Mouse (Mus musculus): Measurements from ENCODE around the gene Zfp280b. TPM values are rescaled to one million over a fixed set of nuclear protein-coding genes. Genes with fewer than 3 reads are reported as not detected.

Zfp280b gene
- 3.1 and 4.4 TPM in 2 replicates for total RNA-seq (2023)

GRCm38 (mm10) chr10:76032402-76033118, at the start of gene Zfp280b:
Zfp280b (plus strand) TSS chr10:76032650.

Other genes starting within 250 kb of the Zfp280b start
- not detected in 2 replicates for gene Gstt1, start 234.1 kb upstream of the Zfp280b start, total RNA-seq (2023)
- not detected in 2 replicates for gene Gstt4, start 210.1 kb upstream of the Zfp280b start, total RNA-seq (2023)
- gene Gstt2, start 195.2 kb upstream of the Zfp280b start, total RNA-seq (2023) = 3.7 and 5.0 TPM in 2 replicates
- gene Mif, start 172.4 kb upstream of the Zfp280b start, total RNA-seq (2023) = 40.2 and 55.7 TPM in 2 replicates
- 1.5 and 1.6 TPM in 2 replicates for gene Derl3, start 139.2 kb upstream of the Zfp280b start, total RNA-seq (2023)
- 28.9 and 30.1 TPM in 2 replicates for gene Smarcb1, start 111.0 kb upstream of the Zfp280b start, total RNA-seq (2023)
- 2.7 and 6.3 TPM in 2 replicates for gene Chchd10, start 99.5 kb upstream of the Zfp280b start, total RNA-seq (2023)
- not detected in 2 replicates for gene Mmp11, start 96.2 kb upstream of the Zfp280b start, total RNA-seq (2023)
- gene Gm867, start 92.0 kb upstream of the Zfp280b start, total RNA-seq (2023) = not detected in 2 replicates
- 1.9 and 9.3 TPM in 2 replicates for gene Vpreb3, start 89.6 kb upstream of the Zfp280b start, total RNA-seq (2023)
- not detected in 2 replicates for gene Gm5134, start 78.1 kb upstream of the Zfp280b start, total RNA-seq (2023)
- gene Slc5a4b, start 78.3 kb downstream of the Zfp280b start, total RNA-seq (2023) = not detected in 2 replicates
- gene Slc5a4a, start 114.8 kb downstream of the Zfp280b start, total RNA-seq (2023) = not detected in 2 replicates
- gene Prmt2, start 205.2 kb downstream of the Zfp280b start, total RNA-seq (2023) = 0.68 and 1.0 TPM in 2 replicates
- not detected in 2 replicates for gene S100b, start 221.2 kb downstream of the Zfp280b start, total RNA-seq (2023)

Data from neutrophil, adult 65 days (primary cell).